Mouse (Mus musculus) erythroblast, embryonic 14.5 days (primary cell): ENCODE measurements around the gene Rpl28.

Experiments used
- GATA1 ChIP-seq: IDR thresholded peaks from 2 replicates; pipeline ENCODE4 v1.6.1; 2012; ENCODE audit warnings: low read length, inconsistent platforms, mixed read lengths
- TAL1 ChIP-seq: IDR thresholded peaks from 3 replicates; pipeline ENCODE4 v1.6.1; 2012; ENCODE audit warnings: low read length, inconsistent platforms, mixed read lengths

DNA sequence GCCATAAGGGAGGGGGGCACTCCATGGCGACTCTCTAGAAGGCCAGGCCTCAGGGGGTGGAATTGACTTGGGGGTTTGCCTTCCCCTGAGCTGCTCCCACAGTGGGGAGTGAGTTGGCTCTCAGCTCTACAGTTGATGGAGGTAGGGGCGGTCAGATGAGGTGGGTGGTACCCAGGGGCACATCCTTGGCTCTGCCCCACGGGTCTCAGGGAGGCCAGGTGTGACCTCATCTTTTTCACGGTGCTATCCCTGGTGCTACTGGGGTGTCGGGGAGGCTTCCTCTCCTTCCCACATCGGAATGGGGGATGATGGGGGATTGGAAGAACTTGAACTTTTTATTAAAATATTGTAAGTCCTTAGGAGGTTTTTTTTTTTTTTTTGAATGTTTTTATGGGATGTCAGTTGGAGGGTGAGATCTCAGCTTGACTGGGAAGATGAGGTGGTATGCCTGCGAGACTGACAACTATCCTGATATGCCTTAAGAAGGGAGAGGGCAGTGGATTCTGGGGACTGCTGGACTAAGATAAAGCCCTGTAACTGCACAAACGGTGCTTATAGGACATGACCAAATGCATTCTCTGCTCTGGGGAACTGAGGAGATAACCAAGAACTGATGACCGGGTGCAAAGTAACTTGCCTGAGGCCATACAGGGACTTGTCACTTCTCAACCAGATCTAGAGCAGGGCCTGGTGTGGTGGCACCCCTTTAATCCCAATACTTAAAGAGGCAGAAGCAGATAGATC lies 45.3 kb upstream of the Rpl28 start:
- TF ChIP-seq TAL1 (peak; percentile 61), GATA1 (peak; percentile 64)
